Mouse (Mus musculus) erythroblast, adult 5-6 weeks (primary cell): Measurements from ENCODE around the gene Olfr497. TPM values are rescaled to one million over a fixed set of nuclear protein-coding genes. Genes with fewer than 3 reads are reported as not detected.

Source experiments
- ATAC-seq: replicated peaks from 2 replicates; pipeline ENCODE4 v1.8.0; 2016; ENCODE audit warnings: moderate number of reproducible peaks, mild to moderate bottlenecking, moderate TSS enrichment, inconsistent platforms; ENCODE audit not compliant: poor library complexity, low FRiP score, severe bottlenecking
- total RNA-seq, 2 experiments: library from RNA; stranded (forward) in 1 of 2; stranded (reverse) in 1 of 2; fragments of 150-400 nt in 1 of 2; fragments of 200-764, 138-1000 nt in 1 of 2; gene quantifications; 2 replicates each; pipeline versions ENCODE4 v1.2.3 to v1.2.4; 2015 to 2017; ENCODE audit warnings: low replicate concordance in 2 of 2

Olfr497 gene
- total RNA-seq (2015; ENCODE audit: low replicate concordance) (not detected in 2 replicates), total RNA-seq (2017; ENCODE audit: low replicate concordance) (not detected in 2 replicates)

- no peak for ATAC-seq
Observed at GRCm38 (mm10) chr7:108420121-108420520, at the start of gene Olfr497. Gene Olfr497, plus strand, starts transcription at chr7:108420421.

GRCm38 (mm10) chr7:108392867-108393266, 27.4 kb upstream of the Olfr497 start, which contains the start of gene Olfr495:
Gene Olfr495, plus strand, starts transcription at chr7:108393167.
- ATAC-seq, result no peak

GRCm38 (mm10) chr7:108465026-108465425, 44.8 kb downstream of the Olfr497 start, which contains the start of gene Olfr498:
Gene Olfr498, plus strand, starts transcription at chr7:108465326.
- ATAC-seq, result no peak

Other genes with a start within 250 kb of the Olfr497 start
- gene Olfr486, start 247.7 kb upstream of the Olfr497 start, total RNA-seq (2015; ENCODE audit: low replicate concordance), result not detected in 2 replicates
- not detected in 2 replicates for gene Olfr486, start 247.7 kb upstream of the Olfr497 start, total RNA-seq (2017; ENCODE audit: low replicate concordance)
- not detected in 2 replicates for gene Olfr487, start 205.8 kb upstream of the Olfr497 start, total RNA-seq (2015; ENCODE audit: low replicate concordance)
- not detected in 2 replicates for gene Olfr487, start 205.8 kb upstream of the Olfr497 start, total RNA-seq (2017; ENCODE audit: low replicate concordance)
- not detected in 2 replicates for gene Olfr488, start 162.1 kb upstream of the Olfr497 start, total RNA-seq (2015; ENCODE audit: low replicate concordance)
- gene Olfr488, start 162.1 kb upstream of the Olfr497 start, total RNA-seq (2017; ENCODE audit: low replicate concordance), result not detected in 2 replicates
- gene Olfr490, start 131.5 kb upstream of the Olfr497 start, total RNA-seq (2015; ENCODE audit: low replicate concordance), result not detected in 2 replicates
- gene Olfr490, start 131.5 kb upstream of the Olfr497 start, total RNA-seq (2017; ENCODE audit: low replicate concordance), result not detected in 2 replicates
- gene Olfr491, start 107.0 kb upstream of the Olfr497 start, total RNA-seq (2015; ENCODE audit: low replicate concordance), result not detected in 2 replicates
- gene Olfr491, start 107.0 kb upstream of the Olfr497 start, total RNA-seq (2017; ENCODE audit: low replicate concordance), result not detected in 2 replicates
- not detected in 2 replicates for gene Olfr492, start 96.7 kb upstream of the Olfr497 start, total RNA-seq (2015; ENCODE audit: low replicate concordance)
- not detected in 2 replicates for gene Olfr492, start 96.7 kb upstream of the Olfr497 start, total RNA-seq (2017; ENCODE audit: low replicate concordance)
- not detected in 2 replicates for gene Olfr493, start 73.4 kb upstream of the Olfr497 start, total RNA-seq (2015; ENCODE audit: low replicate concordance)
- gene Olfr493, start 73.4 kb upstream of the Olfr497 start, total RNA-seq (2017; ENCODE audit: low replicate concordance), result not detected in 2 replicates
- not detected in 2 replicates for gene Olfr494, start 55.1 kb upstream of the Olfr497 start, total RNA-seq (2015; ENCODE audit: low replicate concordance)
- not detected in 2 replicates for gene Olfr494, start 55.1 kb upstream of the Olfr497 start, total RNA-seq (2017; ENCODE audit: low replicate concordance)
- not detected in 2 replicates for gene Olfr495, start 27.3 kb upstream of the Olfr497 start, total RNA-seq (2015; ENCODE audit: low replicate concordance)
- gene Olfr495, start 27.3 kb upstream of the Olfr497 start, total RNA-seq (2017; ENCODE audit: low replicate concordance), result not detected in 2 replicates
- not detected in 2 replicates for gene Olfr498, start 44.9 kb downstream of the Olfr497 start, total RNA-seq (2015; ENCODE audit: low replicate concordance)
- not detected in 2 replicates for gene Olfr498, start 44.9 kb downstream of the Olfr497 start, total RNA-seq (2017; ENCODE audit: low replicate concordance)
- not detected in 2 replicates for gene Olfr502, start 104.6 kb downstream of the Olfr497 start, total RNA-seq (2015; ENCODE audit: low replicate concordance)
- gene Olfr502, start 104.6 kb downstream of the Olfr497 start, total RNA-seq (2017; ENCODE audit: low replicate concordance), result not detected in 2 replicates
- gene Olfr503, start 124.1 kb downstream of the Olfr497 start, total RNA-seq (2015; ENCODE audit: low replicate concordance), result not detected in 2 replicates
- not detected in 2 replicates for gene Olfr503, start 124.1 kb downstream of the Olfr497 start, total RNA-seq (2017; ENCODE audit: low replicate concordance)
- not detected in 2 replicates for gene Olfr504, start 145.4 kb downstream of the Olfr497 start, total RNA-seq (2015; ENCODE audit: low replicate concordance)
- gene Olfr504, start 145.4 kb downstream of the Olfr497 start, total RNA-seq (2017; ENCODE audit: low replicate concordance), result not detected in 2 replicates
- gene Olfr506, start 190.4 kb downstream of the Olfr497 start, total RNA-seq (2015; ENCODE audit: low replicate concordance), result not detected in 2 replicates
- not detected in 2 replicates for gene Olfr506, start 190.4 kb downstream of the Olfr497 start, total RNA-seq (2017; ENCODE audit: low replicate concordance)
- not detected in 2 replicates for gene Olfr507, start 201.4 kb downstream of the Olfr497 start, total RNA-seq (2015; ENCODE audit: low replicate concordance)
- not detected in 2 replicates for gene Olfr507, start 201.4 kb downstream of the Olfr497 start, total RNA-seq (2017; ENCODE audit: low replicate concordance)
- gene Olfr508, start 209.6 kb downstream of the Olfr497 start, total RNA-seq (2015; ENCODE audit: low replicate concordance), result not detected in 2 replicates
- not detected in 2 replicates for gene Olfr508, start 209.6 kb downstream of the Olfr497 start, total RNA-seq (2017; ENCODE audit: low replicate concordance)
- gene Olfr509, start 231.5 kb downstream of the Olfr497 start, total RNA-seq (2015; ENCODE audit: low replicate concordance), result 0.21 TPM in 1 of 2 replicates, not detected in the other
- not detected in 2 replicates for gene Olfr509, start 231.5 kb downstream of the Olfr497 start, total RNA-seq (2017; ENCODE audit: low replicate concordance)
- 0.77 TPM in 1 of 2 replicates, not detected in the other for gene Olfr510, start 246.0 kb downstream of the Olfr497 start, total RNA-seq (2015; ENCODE audit: low replicate concordance)
- not detected in 2 replicates for gene Olfr510, start 246.0 kb downstream of the Olfr497 start, total RNA-seq (2017; ENCODE audit: low replicate concordance)